Mouse (Mus musculus) brown adipose tissue, adult 24 weeks (tissue): Measurements from ENCODE around the gene Tcerg1l. TPM values are rescaled to one million over a fixed set of nuclear protein-coding genes. Genes with fewer than 3 reads are reported as not detected.
A peak's percentile ranks its signal among the peaks of the same experiment; 100 is the strongest.

ENCODE experiments used
- H3K27ac ChIP-seq: fragments of 200-500 bp; replicated peaks from 2 replicates; pipeline ENCODE4 v1.5.1; 2012; ENCODE audit warnings: low read depth, mild to moderate bottlenecking, low read length
- H3K4me1 ChIP-seq: fragments of 200-500 bp; 2 replicates; pipeline ENCODE4 v1.6.1; 2012; ENCODE audit warnings: low read length, mixed read lengths; ENCODE audit not compliant: control insufficient read depth, insufficient read depth, insufficient read length
- H3K4me3 ChIP-seq: fragments of 200-500 bp; 2 replicates; pipeline ENCODE4 v1.5.1; 2012; ENCODE audit warnings: low read depth, mild to moderate bottlenecking, low read length, moderate library complexity; ENCODE audit not compliant: insufficient read depth
- polyA plus RNA-seq: library from polyadenylated mRNA; stranded (reverse); fragments of >200 nt; gene quantifications from 2 replicates; pipeline ENCODE4 v1.2.4, GENCODE M21; 2012; ENCODE audit not compliant: missing spikeins, insufficient read depth, insufficient read length

The Tcerg1l gene
- polyA plus RNA-seq, 1 experiment: not detected

DNA sequence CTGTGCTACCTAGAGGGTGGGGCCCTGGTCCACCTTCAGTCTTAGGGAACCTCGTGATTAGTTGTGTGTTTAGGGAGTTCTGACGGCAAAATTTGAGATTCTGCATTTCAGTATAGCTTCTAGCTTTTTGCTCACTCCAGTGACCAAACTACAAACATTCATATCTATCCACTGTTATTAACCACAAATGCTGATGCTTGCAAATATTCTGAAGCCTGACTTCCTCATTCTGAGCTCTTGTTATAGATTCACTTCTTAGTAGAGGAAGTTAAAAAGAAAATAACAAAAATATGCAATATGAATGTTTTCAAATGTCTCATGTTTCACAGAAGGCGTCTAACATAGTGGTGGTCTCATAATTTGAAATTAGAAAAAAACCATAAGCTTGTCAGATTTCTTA, 8.5 kb downstream of the Tcerg1l start:
- Histone ChIP-seq H3K27ac (peak overlapping the region; percentile 27; the same call in 1 of the 2 replicates), H3K4me1 (no peaks in the 10 kb centered on the region), H3K4me3 (no peak overlapping the region)

DNA sequence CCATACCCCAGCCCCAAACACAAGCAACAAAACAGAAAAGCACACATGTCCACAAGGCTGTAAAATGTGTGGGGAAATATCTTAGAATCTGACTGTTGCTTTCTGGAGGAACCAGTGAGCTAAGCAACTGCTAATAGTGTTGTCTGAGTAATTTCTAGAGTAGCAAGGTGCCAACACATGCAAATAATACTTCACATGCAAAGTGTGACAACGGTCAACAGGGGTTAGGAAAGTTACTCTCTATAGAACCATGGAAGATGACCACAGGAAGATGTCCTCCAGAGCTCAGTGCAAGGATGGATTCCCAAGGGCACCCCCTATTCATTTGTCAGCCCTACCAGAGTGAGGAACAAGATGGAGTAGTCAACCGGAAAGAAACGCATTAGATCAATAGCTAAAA, 18.3 kb downstream of the Tcerg1l start:
- Histone ChIP-seq H3K4me3 (no peak overlapping the region), H3K4me1 (no peaks in the 10 kb centered on the region), H3K27ac (no peak overlapping the region)

DNA sequence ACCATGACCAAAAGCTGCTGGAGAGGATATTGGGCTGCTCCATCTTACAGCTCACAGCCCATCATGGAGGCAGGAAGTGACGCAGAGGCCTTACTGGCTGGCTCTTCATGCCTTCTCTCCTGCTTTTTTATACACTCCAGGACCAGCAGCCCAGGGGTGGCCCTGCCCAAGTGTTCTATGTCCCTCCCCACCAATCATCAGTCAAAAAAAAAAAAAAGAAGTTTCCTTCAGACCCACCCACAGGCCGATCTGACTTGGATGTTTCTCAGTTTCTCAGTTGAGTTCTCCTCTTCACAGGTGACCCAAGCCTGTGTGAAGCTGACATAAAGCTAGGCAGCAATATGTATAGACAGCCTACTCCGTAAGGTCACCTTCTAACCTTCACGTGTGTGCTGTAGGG, 19.0 kb downstream of the Tcerg1l start:
- Histone ChIP-seq H3K27ac (no peak overlapping the region), H3K4me1 (no peaks in the 10 kb centered on the region), H3K4me3 (no peak overlapping the region)

DNA sequence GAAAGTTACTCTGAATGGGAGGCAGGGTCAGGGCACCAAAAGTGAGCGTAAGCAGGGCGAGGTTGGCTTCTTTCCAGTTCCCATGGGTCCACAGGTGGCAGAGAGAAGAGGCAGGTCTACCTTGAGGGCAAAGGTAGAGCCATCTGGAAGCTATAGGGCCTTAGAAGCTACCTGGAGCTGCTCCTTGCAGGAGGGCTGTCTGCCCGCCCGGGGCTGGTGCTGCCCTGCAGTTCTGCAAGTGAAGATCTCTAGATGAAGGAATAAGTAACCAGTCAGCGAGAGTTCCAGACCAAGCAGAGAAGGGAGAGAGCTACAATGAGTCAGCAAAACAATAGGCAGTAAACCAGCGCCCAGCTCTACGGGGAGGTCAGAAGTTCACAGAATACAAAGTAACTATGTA, 22.0 kb downstream of the Tcerg1l start:
- Histone ChIP-seq H3K4me1 (no peaks in the 10 kb centered on the region), H3K27ac (no peak overlapping the region), H3K4me3 (no peak overlapping the region)

DNA sequence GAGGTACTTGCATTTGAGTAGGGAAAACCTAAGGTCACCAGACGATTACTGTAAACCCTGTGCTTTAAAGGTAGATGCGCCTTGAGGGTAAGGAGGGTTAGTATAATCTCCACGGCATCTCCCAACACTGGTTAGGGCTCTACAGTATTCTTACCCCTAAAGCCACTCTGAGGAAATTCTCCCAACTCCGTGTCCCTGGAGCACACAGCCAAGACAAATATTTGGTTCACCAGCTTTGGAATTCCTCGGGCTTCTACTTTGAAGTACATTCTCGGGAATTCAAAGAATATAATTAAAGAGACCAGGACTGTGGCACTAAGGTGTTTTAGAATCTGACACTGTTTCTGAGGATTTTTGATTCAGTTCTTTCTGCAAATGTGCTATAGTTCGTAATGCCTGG, 23.2 kb downstream of the Tcerg1l start:
- Histone ChIP-seq H3K4me1 (no peaks in the 10 kb centered on the region), H3K4me3 (no peak overlapping the region)

DNA sequence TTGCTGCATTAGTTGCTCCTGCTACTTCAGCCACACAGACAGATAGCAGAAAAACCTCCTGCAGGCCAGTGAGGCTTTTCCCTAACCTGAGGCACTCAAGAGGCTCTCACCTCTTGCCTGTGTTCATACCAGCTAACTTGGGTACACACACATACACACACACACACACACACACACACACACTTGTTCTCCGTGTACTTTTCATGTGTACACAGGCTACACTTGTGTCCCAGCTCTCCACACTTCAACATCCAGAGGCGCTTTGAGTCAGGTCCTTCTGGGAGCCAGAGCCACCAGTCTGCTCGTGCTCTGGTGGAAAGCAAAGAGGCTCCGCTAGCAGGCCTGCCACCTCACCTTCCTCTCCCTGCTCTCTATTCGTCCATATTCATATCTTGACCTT, 24.0 kb downstream of the Tcerg1l start:
- Histone ChIP-seq H3K4me3 (no peak overlapping the region), H3K4me1 (no peaks in the 10 kb centered on the region), H3K27ac (no peak overlapping the region)

More for the DNA sequence above, 23.2 kb downstream of the Tcerg1l start:
- no peak overlapping the region for H3K27ac ChIP-seq

DNA sequence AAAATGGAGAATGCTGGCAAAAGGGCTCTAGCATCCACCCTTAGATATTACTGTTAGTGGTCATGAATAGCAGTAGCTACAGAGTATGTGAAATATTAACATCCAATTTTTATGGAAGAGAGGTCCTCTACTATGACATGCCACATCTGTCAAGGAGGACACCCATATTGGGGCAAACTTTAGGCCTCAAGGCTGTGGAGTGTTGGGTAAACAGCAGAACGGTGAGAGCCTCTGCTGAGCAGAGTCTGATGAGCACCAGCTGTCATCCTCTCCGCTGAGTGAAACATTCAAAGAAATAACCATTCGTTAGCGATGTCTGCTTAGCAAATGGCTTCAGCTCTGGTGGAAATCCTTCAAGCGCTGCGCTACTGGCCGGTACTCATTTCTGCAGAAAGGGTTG, 30.0 kb downstream of the Tcerg1l start:
- no peak overlapping the region for H3K27ac ChIP-seq
- H3K4me1 ChIP-seq: no peaks in the 10 kb centered on the region
- no peak overlapping the region for H3K4me3 ChIP-seq

DNA sequence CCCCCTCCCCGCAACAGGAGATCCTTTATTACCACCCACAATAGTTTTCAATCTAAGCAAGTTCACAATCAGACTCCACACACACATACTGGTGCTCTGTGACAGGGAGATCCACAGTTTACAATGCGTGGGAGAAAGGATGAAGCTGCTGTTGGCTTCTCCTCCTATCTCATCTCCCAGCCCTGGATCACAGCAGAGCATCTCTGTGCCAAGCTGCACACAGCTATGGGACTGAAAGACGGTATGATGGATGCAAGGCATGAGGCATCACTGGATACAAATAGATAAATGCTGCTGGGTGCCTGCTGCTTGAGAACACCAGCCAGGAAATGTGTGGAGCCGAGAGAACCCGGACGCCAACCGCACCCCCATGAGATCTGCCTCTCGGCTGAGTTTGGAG, 32.0 kb downstream of the Tcerg1l start:
- Histone ChIP-seq H3K27ac (no peak overlapping the region), H3K4me1 (no peaks in the 10 kb centered on the region), H3K4me3 (no peak overlapping the region)

DNA sequence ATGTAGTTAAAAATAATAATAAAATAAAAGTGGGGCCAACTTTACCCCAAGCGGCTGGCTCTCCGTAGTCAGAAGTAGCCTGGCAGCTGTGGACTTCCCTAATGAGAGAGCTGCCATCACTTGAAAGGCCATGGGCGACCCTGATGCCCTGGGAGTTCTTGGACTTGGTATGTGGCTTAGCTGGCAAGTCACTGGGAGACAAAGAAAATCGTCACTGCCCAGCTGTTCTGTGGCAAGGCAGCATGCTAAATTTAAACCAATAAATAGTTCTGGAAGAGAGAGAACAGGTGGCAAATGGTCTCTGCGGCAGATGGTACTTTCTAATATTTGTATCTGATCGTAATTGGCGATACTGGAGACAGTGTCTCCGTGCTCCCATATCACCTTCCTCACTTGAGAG, 40.1 kb downstream of the Tcerg1l start:
- Histone ChIP-seq H3K27ac (no peak overlapping the region), H3K4me1 (no peaks in the 10 kb centered on the region), H3K4me3 (no peak overlapping the region)

DNA sequence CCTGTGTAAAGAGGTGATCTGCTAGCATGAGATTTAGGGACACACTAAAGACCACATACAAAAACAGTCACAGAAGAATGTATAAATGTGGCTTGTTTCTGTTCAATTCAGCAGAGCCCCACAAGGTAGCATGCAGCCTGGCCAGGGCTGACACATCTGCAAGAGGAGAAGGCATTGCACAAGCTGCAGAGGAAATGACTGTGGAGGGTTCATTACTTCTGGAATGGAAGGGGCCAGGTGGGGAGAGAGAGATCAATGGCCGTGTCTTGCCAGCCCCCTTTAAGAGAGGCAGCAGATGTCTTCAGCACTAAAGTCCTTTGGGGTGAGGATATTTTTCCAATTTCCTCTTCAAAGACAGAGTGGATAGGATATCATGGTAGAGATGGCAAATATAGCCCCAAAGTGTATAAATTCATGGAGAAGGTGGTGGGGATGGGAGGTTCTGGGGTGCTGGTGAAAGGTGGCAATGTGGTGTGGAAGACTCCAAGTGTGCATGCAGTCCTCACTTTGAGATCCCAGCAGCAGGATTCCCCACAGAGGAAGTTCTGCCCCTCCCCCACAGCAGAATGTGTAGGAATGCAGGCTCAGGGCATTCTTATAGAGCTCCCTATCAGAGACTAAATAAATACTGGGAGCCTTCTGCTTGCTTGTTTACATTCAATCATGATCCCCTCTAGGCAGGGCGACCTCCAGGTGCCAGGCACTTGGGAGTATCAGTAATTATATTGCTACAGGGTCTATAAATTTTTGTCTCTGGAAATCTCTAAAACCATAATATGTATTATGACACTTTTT, 40.7 kb downstream of the Tcerg1l start:
- Histone ChIP-seq H3K4me1 (no peaks in the 10 kb centered on the region), H3K27ac (no peak overlapping the region), H3K4me3 (no peak overlapping the region)

DNA sequence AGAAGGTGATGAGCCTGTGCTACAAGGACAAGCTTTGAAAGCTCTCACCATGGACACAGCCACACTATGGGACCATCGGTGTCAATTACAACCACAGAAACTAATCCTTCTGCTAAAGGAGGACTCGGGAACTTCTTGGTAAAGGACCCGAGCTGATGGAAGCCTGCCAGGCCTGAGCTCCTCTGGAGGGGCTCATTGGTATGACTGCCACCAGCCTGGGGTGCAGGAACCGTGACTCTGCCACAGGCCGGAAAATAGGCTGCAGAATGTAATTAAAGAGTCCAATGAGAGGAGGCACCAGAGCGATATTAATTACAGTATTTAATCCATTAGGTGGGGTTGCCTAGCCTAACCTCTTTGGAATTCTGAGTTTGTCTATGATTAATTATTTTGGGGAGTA, 52.1 kb downstream of the Tcerg1l start:
- no peaks in the 10 kb centered on the region for H3K4me1 ChIP-seq
- H3K27ac ChIP-seq: no peak overlapping the region
- no peak overlapping the region for H3K4me3 ChIP-seq

DNA sequence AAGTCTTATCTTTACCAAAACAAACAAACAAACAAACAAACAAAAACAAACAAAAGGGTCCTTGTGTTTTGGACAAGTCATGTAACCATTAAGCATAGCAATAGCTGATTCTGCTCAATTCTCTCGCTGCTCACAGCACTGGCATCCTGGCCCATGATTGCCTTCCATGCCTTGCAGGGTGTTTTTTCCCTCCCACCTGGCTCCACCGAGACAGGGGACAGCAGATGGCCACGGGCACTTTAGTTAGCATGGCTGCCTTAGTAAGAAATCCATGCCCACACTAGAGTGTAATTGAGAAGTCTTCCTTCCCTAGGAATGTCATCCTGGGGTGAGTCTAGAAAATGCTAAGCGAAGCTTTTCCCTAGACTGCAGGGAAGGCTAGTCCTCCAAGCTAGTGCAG, 59.1 kb downstream of the Tcerg1l start:
- Histone ChIP-seq H3K4me1 (no peaks in the 10 kb centered on the region), H3K27ac (no peak overlapping the region), H3K4me3 (no peak overlapping the region)

DNA sequence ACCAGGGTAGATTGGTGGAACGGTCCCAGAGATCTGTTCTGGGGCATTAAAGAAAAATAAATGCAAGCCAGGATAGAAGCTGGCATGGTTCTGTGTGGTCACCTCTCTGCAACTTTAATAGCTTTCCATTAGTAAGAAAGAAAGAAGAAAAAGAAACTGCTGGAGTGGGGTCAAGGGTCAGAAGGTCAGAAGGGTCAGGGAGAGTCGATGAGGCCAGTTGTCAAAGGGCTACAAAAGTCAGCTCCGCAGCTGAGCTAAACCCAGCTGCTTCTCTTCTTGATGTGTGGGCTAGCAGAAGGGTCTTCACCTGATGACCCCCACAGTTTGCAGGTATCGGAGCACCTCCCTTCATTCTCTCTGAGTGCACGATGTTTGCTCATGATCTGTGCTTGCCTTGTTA, 59.6 kb downstream of the Tcerg1l start:
- no peak overlapping the region for H3K27ac ChIP-seq
- H3K4me1 ChIP-seq: no peaks in the 10 kb centered on the region
- no peak overlapping the region for H3K4me3 ChIP-seq

DNA sequence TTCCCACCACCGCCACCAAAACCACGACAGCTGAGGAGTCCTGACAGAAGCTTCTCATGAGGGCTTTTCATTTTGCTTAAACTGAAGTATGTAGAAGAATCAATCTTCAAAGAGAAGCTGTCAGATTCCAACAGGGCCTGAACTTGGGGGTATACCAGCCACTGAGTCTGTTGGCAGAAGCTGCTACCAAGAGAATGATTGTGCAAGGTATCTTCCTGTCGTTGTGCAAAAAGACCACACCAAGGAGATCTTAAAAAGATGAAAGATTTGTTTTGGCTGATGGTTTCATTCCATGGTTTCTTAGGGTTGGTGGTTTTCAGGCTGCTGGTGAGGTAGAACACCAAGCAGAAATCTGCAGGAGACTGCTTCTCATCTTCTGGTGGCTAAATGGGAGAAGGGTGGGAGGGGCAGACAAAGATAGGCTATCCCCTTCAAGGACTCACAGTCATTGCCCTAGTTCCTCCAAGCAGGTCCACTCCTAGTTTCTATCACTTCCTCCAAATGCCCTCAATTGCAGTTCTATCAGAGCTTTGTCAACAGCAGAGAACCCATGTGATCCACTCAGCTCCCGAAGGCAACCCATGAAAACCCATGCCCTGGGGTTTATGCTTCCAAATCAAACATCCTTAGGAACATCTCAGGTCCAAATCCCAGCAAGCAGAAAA, 64.9 kb downstream of the Tcerg1l start:
- H3K4me3 ChIP-seq: no peak overlapping the region
- no peaks in the 10 kb centered on the region for H3K4me1 ChIP-seq
- H3K27ac ChIP-seq: no peak overlapping the region

DNA sequence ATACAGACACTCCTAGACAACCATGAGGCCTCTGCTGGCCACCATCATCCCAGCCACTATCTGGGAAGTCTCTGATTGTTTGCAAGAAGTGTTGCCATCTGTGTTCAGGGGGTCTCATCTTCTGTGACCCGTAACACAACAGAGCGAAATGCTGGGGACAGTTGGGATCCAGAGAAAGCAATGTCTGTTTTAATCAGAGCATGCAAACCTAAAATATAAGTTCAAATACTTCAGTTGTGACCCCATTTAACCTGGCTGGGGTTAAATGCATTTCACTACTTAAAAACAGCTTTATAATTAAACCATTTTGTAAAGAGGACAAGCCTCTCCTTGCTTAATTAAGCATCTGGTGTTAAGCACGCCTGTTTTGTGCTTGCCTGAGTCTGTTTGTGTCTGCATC, 66.3 kb downstream of the Tcerg1l start:
- no peak overlapping the region for H3K4me3 ChIP-seq
- H3K4me1 ChIP-seq: no peaks in the 10 kb centered on the region
- no peak overlapping the region for H3K27ac ChIP-seq

DNA sequence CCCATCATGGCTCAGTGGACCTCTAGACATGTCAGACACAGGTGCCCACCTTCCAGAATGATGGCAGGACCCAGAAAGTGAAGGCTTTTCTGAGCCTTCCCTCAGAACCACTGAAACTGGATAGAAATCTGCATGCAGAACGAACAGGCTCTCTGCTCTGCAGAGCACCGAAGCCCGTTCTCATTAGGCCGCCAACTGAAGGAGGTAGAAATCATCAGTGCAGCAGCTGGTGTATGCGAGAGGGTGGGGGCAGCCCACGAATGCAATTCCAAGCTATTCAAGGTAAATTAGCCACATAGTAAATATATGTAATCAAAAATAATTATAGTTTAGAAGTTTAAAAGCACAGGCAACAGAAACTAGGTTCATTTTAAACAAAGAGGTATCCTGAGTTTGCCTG, 68.9 kb downstream of the Tcerg1l start:
- H3K4me1 ChIP-seq: no peaks in the 10 kb centered on the region
- H3K4me3 ChIP-seq: no peak overlapping the region
- no peak overlapping the region for H3K27ac ChIP-seq
